Mouse (Mus musculus) cerebellum, adult 11-12 months (tissue): ENCODE measurements at regions not wholly inside any gene's neighbourhood (a gene's known extent, or its start where the extent isn't known, plus 50 kb on each side); places are given as distances from the start of the nearest gene placed in this dataset.

Source experiments
- DNase-seq: peaks from one replicate; pipeline ENCODE4 v3.0.0; 2022

DNA sequence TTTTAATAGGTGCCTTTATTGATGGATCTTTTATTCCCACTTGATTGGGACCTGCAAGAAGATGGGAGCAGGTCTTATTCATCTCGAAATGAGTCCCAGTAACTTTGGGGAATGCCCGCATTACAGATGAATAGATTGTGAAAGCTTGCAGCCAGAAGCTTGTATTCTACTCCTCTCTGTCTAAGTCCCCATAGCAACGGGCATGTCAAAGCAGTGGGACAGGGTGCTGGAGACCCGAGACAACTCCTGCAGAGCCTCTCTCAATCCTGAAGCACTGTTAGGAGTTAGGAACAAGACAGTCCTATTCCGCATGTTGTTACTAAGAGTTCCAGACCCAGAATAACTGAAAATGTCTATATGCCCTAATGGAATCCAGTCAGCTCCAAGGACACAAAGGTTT lies 233.1 kb downstream of the Ube2cbp start:
- DNase-seq: no peak

DNA sequence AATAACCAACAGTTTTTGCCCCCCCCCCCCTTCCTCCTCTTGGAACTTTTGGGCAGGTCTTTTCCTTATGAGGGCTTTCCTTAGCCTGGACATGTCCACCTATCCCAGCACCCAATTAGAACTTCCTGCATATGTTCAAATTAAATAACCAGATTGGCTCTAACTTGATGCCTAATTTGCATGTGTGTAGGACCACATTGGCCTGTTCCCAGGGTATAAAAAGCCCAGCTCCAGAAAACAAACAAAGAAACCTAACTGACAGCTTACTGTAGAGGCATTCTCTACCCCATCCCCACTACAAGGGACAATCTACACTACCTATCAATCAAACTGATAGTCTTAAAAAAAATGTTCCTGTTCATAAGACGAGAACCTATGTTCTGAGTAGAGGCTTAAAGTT lies 232.6 kb downstream of the Ube2cbp start:
- no peak for DNase-seq

DNA sequence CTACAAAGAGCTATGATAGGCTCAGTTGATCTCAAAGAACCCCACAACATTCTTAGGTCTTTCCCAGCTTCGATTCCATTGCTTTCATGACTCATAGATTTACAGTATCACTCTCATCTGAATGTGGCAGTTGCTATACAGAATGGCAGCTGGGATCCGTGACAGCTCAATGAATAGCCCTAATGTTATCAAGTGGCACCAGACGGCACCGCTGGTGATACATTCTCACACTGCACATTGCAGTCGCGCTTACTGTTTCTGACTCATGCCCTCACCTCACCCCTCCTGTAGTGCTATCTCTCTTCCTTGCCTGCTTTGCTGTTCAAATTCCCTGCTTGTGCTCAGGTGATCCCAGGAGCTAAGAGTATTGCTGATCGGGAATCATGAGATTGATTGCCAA lies 231.0 kb downstream of the Ube2cbp start:
- no peak for DNase-seq

DNA sequence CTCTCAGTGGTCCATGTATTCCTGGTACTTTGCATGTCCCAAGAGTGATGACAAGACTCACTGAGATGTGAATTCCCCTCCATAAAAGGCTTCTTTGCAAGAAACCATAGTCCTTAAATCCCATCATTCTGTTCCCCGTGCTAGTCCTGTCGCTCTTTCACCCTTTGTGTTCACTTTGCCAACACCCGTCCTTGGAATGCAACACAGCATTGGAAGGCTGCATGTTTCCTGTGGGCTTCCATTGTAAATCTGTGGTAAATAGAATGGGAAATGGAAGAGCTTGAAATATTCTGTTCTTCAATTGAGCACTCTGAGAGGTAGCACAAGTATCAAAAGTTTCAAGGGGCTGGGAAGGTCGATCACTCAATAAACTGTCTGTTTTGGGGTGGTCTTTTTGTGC lies 226.1 kb downstream of the Ube2cbp start:
- DNase-seq: no peak

DNA sequence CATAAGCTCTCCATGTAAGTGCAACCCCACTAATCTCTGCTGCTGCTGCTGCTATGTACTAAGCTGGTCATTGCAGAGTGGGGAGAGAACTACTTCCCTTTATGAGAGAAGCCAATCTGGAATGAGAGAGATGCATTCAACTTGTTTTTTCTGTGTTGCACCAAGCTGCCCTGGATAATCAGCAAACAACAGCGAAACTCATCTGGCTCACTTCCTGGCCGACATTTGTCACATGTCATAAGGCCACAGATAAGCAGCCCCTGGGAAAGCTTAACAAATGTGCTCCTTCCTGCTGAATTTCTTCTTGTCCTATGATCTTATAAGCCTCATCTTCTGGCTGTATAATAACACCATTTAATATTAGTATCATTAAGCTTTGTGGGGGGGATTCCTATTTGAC lies 224.5 kb downstream of the Ube2cbp start:
- DNase-seq: no peak

DNA sequence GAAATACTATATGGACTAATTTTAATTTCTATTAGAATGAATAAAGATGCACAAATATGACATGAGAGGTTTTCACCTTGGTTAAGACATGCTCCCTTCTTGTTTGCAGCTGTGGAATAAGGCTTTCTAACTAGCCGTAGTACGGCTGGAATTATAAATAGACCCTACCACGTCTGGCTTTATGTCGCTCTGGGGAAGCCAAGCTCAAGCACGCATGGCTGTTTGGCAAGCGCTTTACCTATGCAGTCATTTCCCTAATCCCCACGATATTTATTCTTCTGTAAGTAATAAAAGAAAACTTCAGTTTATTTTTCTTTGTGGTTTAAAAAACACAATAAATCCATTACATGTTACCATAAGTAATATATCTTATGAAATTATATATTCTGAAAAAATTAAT lies 223.9 kb downstream of the Ube2cbp start:
- DNase-seq: no peak

DNA sequence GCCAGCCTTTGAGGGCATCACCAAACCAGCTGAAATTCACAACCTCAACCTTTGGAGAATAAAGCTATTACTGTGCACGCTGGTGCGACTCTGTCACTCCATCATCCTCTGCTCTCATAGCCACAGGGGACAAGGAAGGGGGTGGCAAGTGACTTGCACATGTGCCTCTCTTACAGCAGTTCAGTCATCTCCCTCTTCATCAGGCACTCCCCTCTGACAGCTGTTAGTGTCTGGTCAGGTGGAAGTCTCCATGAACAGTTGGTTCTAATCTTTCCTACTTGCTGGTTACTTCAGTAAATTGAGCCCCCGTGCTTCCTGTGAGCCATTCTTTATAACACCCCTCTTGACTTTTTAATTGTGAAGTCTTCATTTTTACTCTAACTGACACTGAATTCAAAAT lies 214.6 kb downstream of the Ube2cbp start:
- no peak for DNase-seq

DNA sequence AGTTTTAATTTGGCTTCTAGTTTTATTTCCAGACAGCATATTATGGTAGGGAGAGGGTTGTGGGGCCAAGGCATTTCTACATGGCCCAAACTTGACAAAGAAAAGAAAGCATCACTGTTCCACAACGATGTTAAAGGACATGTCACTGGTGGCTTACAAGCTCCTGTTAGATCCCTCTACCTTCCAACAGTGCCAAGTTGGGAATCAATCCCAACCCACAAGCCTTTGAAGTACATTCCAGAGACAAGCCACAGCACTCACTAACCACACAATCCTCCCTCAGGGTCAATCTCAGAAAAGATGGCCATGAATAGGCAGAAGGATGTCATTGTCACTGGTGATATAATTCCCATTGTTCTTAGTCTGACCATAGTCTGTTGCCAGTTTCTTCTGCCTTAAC lies 213.4 kb downstream of the Ube2cbp start:
- DNase-seq: no peak
